Mouse (Mus musculus) effector memory CD4-positive, alpha-beta T cell, adult 5 months (primary cell): ENCODE results near the gene Myl6. TPM values are rescaled to one million over a fixed set of nuclear protein-coding genes. Genes with fewer than 3 reads are reported as not detected.

Source experiments
- polyA plus RNA-seq: library from polyadenylated mRNA; unstranded; fragments of 100-300 nt; shearing (Covaris generic); gene quantifications from one replicate; pipeline ENCODE4 v1.2.1, GENCODE M21; 2017

The Myl6 gene
- polyA plus RNA-seq: 1,164 TPM

GRCm38 (mm10) chr10:128493695-128494666, at the start of gene Myl6:
Gene Myl6 (minus strand): TSS chr10:128494145.

GRCm38 (mm10) chr10:128525671-128526308, 31.8 kb upstream of the Myl6 start, which contains the start of gene Esyt1:
Gene Esyt1 (minus strand): TSS chr10:128525871.

GRCm38 (mm10) chr10:128498590-128498989, 4.6 kb upstream of the Myl6 start, which contains the start of gene Myl6b:
Gene Myl6b (minus strand): TSS chr10:128498685.

GRCm38 (mm10) chr10:128458719-128459408, 35.1 kb downstream of the Myl6 start, which contains the start of gene Smarcc2:
Gene Smarcc2 (plus strand): TSS chr10:128459248.

Other genes with a start within 250 kb of the Myl6 start
- gene Apon, start 240.0 kb downstream of the Myl6 start, polyA plus RNA-seq: not detected
- not detected for gene Apof, start 225.5 kb downstream of the Myl6 start, polyA plus RNA-seq
- 34.0 TPM for gene Stat2, start 223.6 kb downstream of the Myl6 start, polyA plus RNA-seq
- not detected for gene Il23a, start 195.4 kb downstream of the Myl6 start, polyA plus RNA-seq
- gene Pan2, start 190.8 kb downstream of the Myl6 start, polyA plus RNA-seq: 38.5 TPM
- 20.3 TPM for gene Cnpy2, start 171.7 kb downstream of the Myl6 start, polyA plus RNA-seq
- 107 TPM for gene Cs, start 156.4 kb downstream of the Myl6 start, polyA plus RNA-seq
- 24.7 TPM for gene Coq10a, start 125.1 kb downstream of the Myl6 start, polyA plus RNA-seq
- 6.6 TPM for gene Ankrd52, start 117.0 kb downstream of the Myl6 start, polyA plus RNA-seq
- not detected for gene Slc39a5, start 92.9 kb downstream of the Myl6 start, polyA plus RNA-seq
- gene Nabp2, start 82.7 kb downstream of the Myl6 start, polyA plus RNA-seq: 47.4 TPM
- gene Rnf41, start 82.5 kb downstream of the Myl6 start, polyA plus RNA-seq: 24.5 TPM
- 86.8 TPM for gene Smarcc2, start 34.9 kb downstream of the Myl6 start, polyA plus RNA-seq
- 2.0 TPM for gene Myl6b, start 4.5 kb upstream of the Myl6 start, polyA plus RNA-seq
- gene Esyt1, start 31.7 kb upstream of the Myl6 start, polyA plus RNA-seq: 244 TPM
- gene Zc3h10, start 53.6 kb upstream of the Myl6 start, polyA plus RNA-seq: 32.2 TPM
- 2,530 TPM for gene Rpl41, start 55.2 kb upstream of the Myl6 start, polyA plus RNA-seq
- gene Pa2g4, start 71.8 kb upstream of the Myl6 start, polyA plus RNA-seq: 20.1 TPM
- 2.1 TPM for gene Erbb3, start 95.5 kb upstream of the Myl6 start, polyA plus RNA-seq
- 545 TPM for gene Rps26, start 132.6 kb upstream of the Myl6 start, polyA plus RNA-seq
- gene Ikzf4, start 151.8 kb upstream of the Myl6 start, polyA plus RNA-seq: 0.77 TPM
- gene Suox, start 179.9 kb upstream of the Myl6 start, polyA plus RNA-seq: 4.1 TPM
- gene Rab5b, start 202.1 kb upstream of the Myl6 start, polyA plus RNA-seq: 25.1 TPM
- 2.5 TPM for gene Pmel, start 210.1 kb upstream of the Myl6 start, polyA plus RNA-seq
- gene Cdk2, start 210.9 kb upstream of the Myl6 start, polyA plus RNA-seq: 14.1 TPM